Mouse (Mus musculus) spleen, adult 2 months (tissue): ENCODE measurements around the gene Mefv. TPM values are rescaled to one million over a fixed set of nuclear protein-coding genes. Genes with fewer than 3 reads are reported as not detected.

Experiments used
- DNase-seq, 2 experiments: peaks; one replicate each; pipeline versions ENCODE4 v3.0.0 to v3.0.0-alpha.2; 2012 to 2021; ENCODE audit warnings: low spot score in 2 of 2, low read depth in 1 of 2
- H3K27ac ChIP-seq: fragments of 200-500 bp; 2 replicates; pipeline ENCODE4 v1.5.1; 2012; ENCODE audit warnings: low read length, inconsistent platforms; ENCODE audit not compliant: insufficient read depth
- H3K27me3 ChIP-seq: fragments of 200-500 bp; 2 replicates; pipeline ENCODE4 v1.6.1; 2012; ENCODE audit warnings: mild to moderate bottlenecking, moderate library complexity, low read length, inconsistent platforms; ENCODE audit not compliant: control insufficient read depth, insufficient read depth
- H3K36me3 ChIP-seq: fragments of 200-500 bp; 2 replicates; pipeline ENCODE4 v1.6.1; 2012; ENCODE audit warnings: mild to moderate bottlenecking, low read length, inconsistent platforms; ENCODE audit not compliant: control insufficient read depth, insufficient read depth
- H3K4me1 ChIP-seq: fragments of 200-500 bp; 2 replicates; pipeline ENCODE4 v1.6.1; 2011; ENCODE audit warnings: inconsistent platforms; ENCODE audit not compliant: control insufficient read depth, insufficient read depth, insufficient read length
- H3K4me3 ChIP-seq: fragments of 200-500 bp; 2 replicates; pipeline ENCODE4 v1.5.1; 2011; ENCODE audit warnings: mild to moderate bottlenecking, inconsistent platforms; ENCODE audit not compliant: insufficient read depth, insufficient read length; ENCODE audit errors: extremely low read depth
- CTCF ChIP-seq: fragments of 200-500 bp; IDR thresholded peaks from 2 replicates; pipeline ENCODE4 v1.5.1; 2011; ENCODE audit warnings: mild to moderate bottlenecking, inconsistent platforms; ENCODE audit not compliant: insufficient read depth, insufficient read length, insufficient replicate concordance; ENCODE audit errors: extremely low read depth
- POLR2A ChIP-seq: fragments of 200-500 bp; IDR thresholded peaks from 2 replicates; pipeline ENCODE4 v1.6.1; 2011; ENCODE audit warnings: low read depth, low read length, inconsistent platforms
- WGBS: fragments of 180-500 bp; shearing (Covaris S2); methylation state at CpG from one replicate; pipeline ENCODE4 v1.1.7; 2018; 5-methylcytosine and 5-hydroxymethylcytosine counted together
- polyA plus RNA-seq: library from polyadenylated mRNA; depleted of rRNA; stranded (reverse); fragments of >200 nt; gene quantifications from 2 replicates; pipeline ENCODE4 v1.2.3, GENCODE M21; 2012; rRNA removed

Mefv gene
- 2.9 and 3.2 TPM in 2 replicates for polyA plus RNA-seq

DNA sequence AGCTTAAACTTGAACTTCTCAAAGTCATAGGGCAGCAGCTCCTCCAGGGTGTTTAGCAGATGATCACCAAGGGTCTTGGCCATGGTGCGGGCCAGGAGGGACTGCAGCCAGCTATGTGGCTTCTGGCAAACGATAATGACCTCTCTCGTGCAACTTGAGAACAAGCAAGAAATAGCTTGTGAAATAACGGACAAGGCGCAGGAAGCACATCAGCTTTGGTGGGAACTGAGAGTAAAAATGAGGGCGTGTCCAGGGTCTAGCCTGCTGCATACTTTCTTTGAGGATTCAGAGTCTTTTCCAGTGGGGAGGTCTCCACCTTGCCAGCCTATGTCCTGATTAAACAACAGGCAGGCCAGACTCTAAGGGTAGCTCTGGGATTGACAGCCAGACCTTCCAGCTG, at the start of gene Mefv:
Gene Mefv, minus strand, starts transcription at position 118 of the 400 bp plus-strand sequence.
- Histone ChIP-seq H3K36me3 (no peaks in the 10 kb centered on the region), H3K4me3 (peak within 1 kb of the TSS; percentile 2), H3K4me1 (no peaks in the 10 kb centered on the region), H3K27me3 (no peaks in the 10 kb centered on the region), H3K27ac (no peak within 1 kb of the TSS)
- DNase-seq, result no peak
- 85% methylated on average over 6 of the region's 6 CpGs for WGBS
- TF ChIP-seq CTCF, result no peak
- TF ChIP-seq POLR2A, result no peak

DNA sequence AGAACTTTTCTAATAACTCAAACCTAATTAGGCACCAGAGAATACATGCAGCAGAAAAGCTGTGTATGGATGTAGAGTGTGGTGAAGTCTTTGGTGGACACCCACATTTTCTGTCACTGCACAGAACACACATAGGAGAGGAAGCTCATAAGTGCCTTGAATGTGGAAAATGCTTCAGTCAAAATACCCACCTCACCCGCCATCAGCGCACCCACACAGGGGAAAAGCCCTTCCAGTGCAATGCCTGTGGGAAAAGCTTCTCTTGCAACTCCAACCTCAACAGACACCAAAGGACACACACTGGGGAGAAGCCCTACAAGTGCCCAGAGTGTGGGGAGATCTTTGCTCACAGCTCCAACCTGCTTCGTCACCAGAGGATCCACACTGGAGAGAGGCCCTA, 31.1 kb upstream of the Mefv start:
- no peak overlapping the region for H3K27ac ChIP-seq
- H3K4me1 ChIP-seq, result peaks cover 9% of the 10 kb centered on the region; the same call in 1 of the 2 replicates
- no peaks in the 10 kb centered on the region for H3K27me3 ChIP-seq
- WGBS, result 100% methylated on average over 3 of the region's 3 CpGs
- TF ChIP-seq CTCF (no peak), POLR2A (no peak)
- DNase-seq, result no peak
- peaks cover 35% of the 10 kb centered on the region for H3K36me3 ChIP-seq
- H3K4me3 ChIP-seq, result no peak overlapping the region

- peaks cover 11% of the 10 kb centered on the region; the same call in 1 of the 2 replicates for H3K4me1 ChIP-seq
- no peak for TF ChIP-seq CTCF
- no peak for TF ChIP-seq POLR2A
- peaks cover 30% of the 10 kb centered on the region for H3K36me3 ChIP-seq
- DNase-seq, result no peak
- no peak overlapping the region for H3K27ac ChIP-seq
- 82% methylated on average over 4 of the region's 4 CpGs for WGBS
- no peak overlapping the region for H3K4me3 ChIP-seq
- no peaks in the 10 kb centered on the region for H3K27me3 ChIP-seq
Observed at GRCm38 (mm10) chr16:3745656-3746055, 27.8 kb upstream of the Mefv start.

GRCm38 (mm10) chr16:3744186-3744700, 26.3 kb upstream of the Mefv start:
- peaks cover 11% of the 10 kb centered on the region; the same call in 1 of the 2 replicates for H3K4me1 ChIP-seq

DNA sequence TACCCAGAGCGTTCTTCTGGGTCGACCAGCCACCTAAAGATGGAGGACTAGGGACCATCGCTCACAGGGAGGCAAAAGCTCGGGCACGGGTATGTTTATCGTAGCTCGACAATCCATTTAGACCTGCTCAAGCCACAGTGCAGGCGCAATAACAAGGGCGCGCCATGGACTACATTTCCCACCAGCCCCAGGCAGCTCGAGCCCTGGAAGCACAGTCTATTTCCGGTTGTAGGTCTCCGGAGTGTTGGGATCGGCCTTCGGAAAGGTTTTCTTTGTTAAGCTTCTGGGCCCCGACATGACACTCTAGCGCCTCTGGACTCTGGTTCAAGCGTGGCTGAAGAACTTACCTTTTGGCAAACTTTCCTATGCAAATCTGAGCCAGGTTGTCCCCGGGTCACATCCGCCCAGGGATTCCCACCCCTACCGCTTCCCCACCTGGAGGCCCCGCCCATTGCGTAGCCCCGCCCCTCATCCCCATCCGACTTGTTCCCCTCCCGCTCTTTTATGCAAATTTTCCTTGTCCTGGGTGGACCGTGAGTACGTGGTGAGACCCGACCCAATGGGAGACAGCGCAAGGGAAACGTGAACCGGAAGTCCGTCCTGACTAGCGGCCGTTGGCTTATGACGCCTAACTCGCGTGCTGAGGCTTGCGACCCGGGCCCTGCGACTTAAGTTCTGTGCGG, 25.7 kb upstream of the Mefv start, which contains the start of gene Zfp263:
Gene Zfp263, plus strand, starts transcription at position 591 of the 683 bp plus-strand sequence.
- TF ChIP-seq POLR2A (peak; percentile 78), CTCF (no peak)
- peaks cover 11% of the 10 kb centered on the region; the same call in 1 of the 2 replicates for H3K4me1 ChIP-seq
- H3K4me3 ChIP-seq, result peak within 1 kb of the TSS; percentile 85
- WGBS, result under 1% methylated on average over 42 of the region's 42 CpGs
- no peaks in the 10 kb centered on the region for H3K27me3 ChIP-seq
- peaks cover 12% of the 10 kb centered on the region for H3K36me3 ChIP-seq
- peak within 1 kb of the TSS; percentile 96 for H3K27ac ChIP-seq
- DNase-seq, result peak; percentile 86 to 97

More at GRCm38 (mm10) chr16:3744186-3744700, 26.3 kb upstream of the Mefv start:
- no peak for TF ChIP-seq POLR2A
- TF ChIP-seq CTCF, result no peak
- peak in 1 of 2 experiments; percentile 53 for DNase-seq
- Histone ChIP-seq H3K27me3 (no peaks in the 10 kb centered on the region), H3K36me3 (peaks cover 18% of the 10 kb centered on the region), H3K4me3 (peak overlapping the region; percentile 75), H3K27ac (peak overlapping the region; percentile 81)
- WGBS, result under 1% methylated on average over 32 of the region's 32 CpGs

GRCm38 (mm10) chr16:3742466-3742865, 24.6 kb upstream of the Mefv start:
- TF ChIP-seq CTCF (no peak), POLR2A (no peak)
- no peak overlapping the region for H3K4me3 ChIP-seq
- H3K27ac ChIP-seq, result no peak overlapping the region
- H3K27me3 ChIP-seq, result no peaks in the 10 kb centered on the region
- DNase-seq, result no peak
- 93% methylated on average over 6 of the region's 6 CpGs for WGBS
- H3K36me3 ChIP-seq, result peaks cover 5% of the 10 kb centered on the region
- peaks cover 11% of the 10 kb centered on the region; the same call in 1 of the 2 replicates for H3K4me1 ChIP-seq
